Mouse (Mus musculus) stomach, embryonic 14.5 days (tissue): Measurements from ENCODE around the gene Crocc. TPM values are rescaled to one million over a fixed set of nuclear protein-coding genes. Genes with fewer than 3 reads are reported as not detected.

ENCODE experiments used
- ATAC-seq: fragments of 200-750 bp; cut with Nextera tagmentation; 2 replicates; pipeline ENCODE4 v1.8.0; 2017; ENCODE audit warnings: low read depth, moderate TSS enrichment; ENCODE audit not compliant: insufficient number of reproducible peaks, insufficient read depth, low FRiP score
- H3K27ac ChIP-seq: fragments of 300-500 bp; sonication (generic); 2 replicates; pipeline ENCODE4 v1.5.1; 2014; ENCODE audit warnings: mild to moderate bottlenecking, low read length, moderate library complexity, mixed read lengths
- H3K27me3 ChIP-seq: fragments of 300-500 bp; sonication (generic); 2 replicates; pipeline ENCODE4 v1.6.1; 2014; ENCODE audit warnings: low read length, control low read depth, mixed read lengths; ENCODE audit not compliant: control insufficient read depth, insufficient read depth
- H3K36me3 ChIP-seq: fragments of 300-500 bp; sonication (generic); 2 replicates; pipeline ENCODE4 v1.6.1; 2014; ENCODE audit warnings: mild to moderate bottlenecking, control low read depth, low read length, moderate library complexity, mixed read lengths; ENCODE audit not compliant: control insufficient read depth, insufficient read depth
- H3K4me1 ChIP-seq: fragments of 300-500 bp; sonication (generic); 2 replicates; pipeline ENCODE4 v1.6.1; 2014; ENCODE audit warnings: low read length, control low read depth, mixed read lengths; ENCODE audit not compliant: control insufficient read depth, insufficient read depth
- H3K4me2 ChIP-seq: fragments of 300-500 bp; sonication (generic); replicated peaks from 2 replicates; pipeline ENCODE4 v1.6.1; 2014; ENCODE audit warnings: low read depth, low read length, control low read depth
- H3K4me3 ChIP-seq: fragments of 300-500 bp; sonication (generic); 2 replicates; pipeline ENCODE4 v1.5.1; 2014; ENCODE audit warnings: low read depth, low read length, control low read depth
- H3K9ac ChIP-seq: fragments of 300-500 bp; sonication (generic); replicated peaks from 2 replicates; pipeline ENCODE4 v1.6.1; 2014; ENCODE audit warnings: low read depth, mild to moderate bottlenecking, control low read depth, low read length, moderate library complexity, mixed read lengths
- H3K9me3 ChIP-seq: fragments of 300-500 bp; sonication (generic); 2 replicates; pipeline ENCODE4 v1.6.1; 2016; ENCODE audit warnings: low read depth, low read length, control low read depth; ENCODE audit not compliant: control insufficient read depth
- WGBS: fragments of 180-500 bp; shearing (Covaris S2); extraction: QIAGEN DNeasy Blood & Tissue Kit; methylation state at CpG from one replicate; pipeline ENCODE4 v1.1.7; 2014; 5-methylcytosine and 5-hydroxymethylcytosine counted together
- polyA plus RNA-seq: library from polyadenylated mRNA; unstranded; fragments of >200 nt; fragmentation: Nextera tagmentation; extraction: Ambion mirVana; gene quantifications from 2 replicates; pipeline ENCODE4 v1.2.1, GENCODE M21; 2014

The Crocc gene
- polyA plus RNA-seq, 1 experiment from 2014 or later = 5.9 TPM

DNA sequence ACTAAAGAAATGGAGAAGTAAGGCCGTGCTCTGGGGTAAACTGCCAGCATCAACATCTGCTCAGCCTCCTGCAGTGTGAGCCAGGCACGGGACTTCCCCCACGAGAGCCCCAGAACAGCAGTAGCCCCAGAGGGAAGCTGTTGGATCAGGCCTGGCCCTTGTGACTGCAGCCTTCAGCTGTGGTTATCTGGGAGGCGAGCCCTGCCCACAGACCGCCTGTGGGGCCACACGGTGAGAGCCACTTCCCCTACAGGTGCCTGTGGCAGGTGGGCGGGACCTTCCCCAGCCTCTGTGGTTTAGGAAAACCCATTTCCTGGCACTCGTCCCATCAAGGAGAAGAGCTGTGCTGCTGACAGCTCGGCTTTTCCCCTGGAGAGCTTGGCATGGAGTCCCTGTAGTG, 76.9 kb downstream of the Crocc start:
- Histone ChIP-seq H3K4me1 (peaks cover 12% of the 10 kb centered on the region; the same call in 1 of the 2 replicates), H3K4me2 (no peak overlapping the region), H3K9ac (no peak overlapping the region), H3K27ac (peak overlapping the region; percentile 66; the same call in 1 of the 2 replicates), H3K4me3 (no peak overlapping the region), H3K36me3 (peaks cover 13% of the 10 kb centered on the region), H3K27me3 (no peaks in the 10 kb centered on the region), H3K9me3 (no peaks in the 10 kb centered on the region)
- 10% methylated on average over 9 of the region's 9 CpGs for WGBS
- peak; percentile 57; the same call in 1 of the 2 replicates for ATAC-seq

DNA sequence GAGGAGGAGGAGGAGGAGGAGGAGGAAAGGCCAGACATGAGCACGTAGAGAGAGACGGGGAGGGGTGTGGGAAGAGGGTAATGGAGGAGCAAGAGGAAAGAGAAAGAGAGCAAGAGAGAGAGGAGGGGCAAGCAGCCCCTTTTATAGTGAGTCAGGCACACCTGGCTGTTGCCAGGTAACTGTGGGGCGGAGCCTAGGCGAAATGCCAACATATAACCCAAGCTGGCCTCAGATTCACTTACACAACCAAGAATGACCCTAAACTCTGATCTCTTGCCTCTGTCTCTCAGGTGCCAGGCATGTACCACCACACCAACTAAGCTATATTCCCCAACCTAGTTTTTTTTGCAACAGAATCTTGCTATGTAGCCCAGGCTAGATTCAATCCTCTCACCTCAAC, 77.5 kb downstream of the Crocc start:
- Histone ChIP-seq H3K27ac (peak overlapping the region; percentile 66; the same call in 1 of the 2 replicates), H3K4me1 (peaks cover 6% of the 10 kb centered on the region; the same call in 1 of the 2 replicates), H3K9me3 (no peaks in the 10 kb centered on the region), H3K9ac (no peak overlapping the region), H3K27me3 (no peaks in the 10 kb centered on the region), H3K4me2 (no peak overlapping the region), H3K36me3 (peaks cover 13% of the 10 kb centered on the region), H3K4me3 (no peak overlapping the region)
- ATAC-seq = no peak
- WGBS = 46% methylated on average over 4 of the region's 4 CpGs

DNA sequence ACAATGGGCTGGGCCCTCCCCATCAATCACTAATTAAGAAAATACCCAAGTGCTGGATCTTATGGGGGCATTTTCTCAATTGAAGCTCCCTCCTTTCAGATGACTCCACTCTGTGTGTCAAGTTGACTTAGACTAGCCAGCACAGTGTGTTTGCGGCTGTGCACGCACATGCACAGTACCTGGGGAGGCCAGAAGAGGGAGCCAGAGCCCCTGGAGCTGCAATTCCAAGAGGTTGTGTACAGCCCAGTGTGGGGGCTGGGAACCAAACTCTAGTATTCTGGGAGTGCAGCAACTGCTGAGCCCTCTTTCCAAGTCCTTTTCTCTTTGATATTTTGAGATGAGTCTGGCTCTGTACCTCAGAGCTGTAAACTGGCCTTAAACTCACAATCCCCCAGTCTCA, 78.7 kb downstream of the Crocc start:
- Histone ChIP-seq H3K4me1 (peaks cover 6% of the 10 kb centered on the region; the same call in 1 of the 2 replicates), H3K4me2 (no peak overlapping the region), H3K27ac (no peak overlapping the region), H3K9ac (no peak overlapping the region), H3K36me3 (peaks cover 13% of the 10 kb centered on the region), H3K27me3 (no peaks in the 10 kb centered on the region), H3K9me3 (no peaks in the 10 kb centered on the region), H3K4me3 (no peak overlapping the region)
- WGBS = 90% methylated on average over 2 of the region's 2 CpGs
- ATAC-seq = no peak

DNA sequence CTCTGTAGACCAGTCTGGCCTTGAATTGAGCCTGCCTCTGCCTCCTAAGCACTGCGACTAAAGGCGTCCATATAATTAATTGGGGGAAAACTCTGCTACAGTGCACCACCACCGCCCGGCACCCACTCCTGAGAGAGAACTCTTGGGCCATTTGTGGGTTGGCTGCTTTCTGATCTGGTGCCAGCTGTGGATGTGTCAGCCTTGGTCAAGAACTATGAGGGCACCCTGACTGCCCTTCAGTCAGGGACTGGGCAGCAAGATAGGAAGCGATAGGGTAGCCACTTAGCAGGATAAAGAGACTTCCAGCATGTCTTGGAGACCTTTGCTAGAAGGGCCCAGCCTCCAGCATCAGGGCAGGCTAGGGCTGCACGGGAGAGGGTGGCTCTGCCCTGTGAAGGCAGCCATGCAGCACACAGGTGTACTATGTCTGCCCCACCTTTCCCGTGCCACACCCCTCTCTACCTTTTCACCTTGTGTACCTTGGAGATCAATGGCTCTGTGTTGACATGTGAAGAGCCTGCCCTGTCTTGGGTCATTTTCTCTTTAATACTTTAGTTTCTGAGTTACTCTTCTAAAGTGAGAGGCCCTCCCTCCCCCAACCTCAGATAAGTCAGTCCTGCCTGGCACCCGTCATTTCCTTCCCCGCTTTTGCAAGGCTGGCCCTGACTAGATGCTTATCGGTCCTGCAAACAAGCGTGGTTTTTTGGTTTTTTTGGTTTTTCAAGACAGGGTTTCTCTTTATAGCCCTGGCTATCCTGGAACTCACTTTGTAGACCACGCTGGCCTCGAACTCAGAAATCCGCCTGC, 82.3 kb downstream of the Crocc start:
- Histone ChIP-seq H3K27ac (peak overlapping the region; percentile 10; the same call in 1 of the 2 replicates), H3K36me3 (peaks cover 36% of the 10 kb centered on the region)
- WGBS = 81% methylated on average over 14 of the region's 14 CpGs

DNA sequence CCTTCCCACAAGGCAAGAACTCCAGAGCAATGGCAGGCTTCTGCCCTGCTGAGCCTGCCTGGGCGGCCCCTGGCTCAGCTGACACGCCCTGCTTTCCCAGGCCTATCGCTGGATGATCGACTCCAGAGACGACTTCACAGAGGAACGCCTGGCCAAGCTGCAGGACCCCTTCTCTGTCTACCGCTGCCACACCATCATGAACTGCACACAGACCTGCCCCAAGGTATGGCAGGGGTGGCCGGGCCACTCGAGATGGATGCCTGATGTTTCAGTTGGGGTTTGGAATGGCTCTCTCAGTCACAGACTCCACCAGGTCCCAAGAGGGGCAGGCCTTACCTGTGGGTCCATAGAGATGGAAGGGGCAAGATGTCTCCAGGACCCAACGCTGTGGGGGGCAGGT, 83.1 kb downstream of the Crocc start:
- Histone ChIP-seq H3K9me3 (no peaks in the 10 kb centered on the region), H3K27me3 (no peaks in the 10 kb centered on the region), H3K36me3 (peaks cover 44% of the 10 kb centered on the region), H3K4me2 (no peak overlapping the region), H3K27ac (peak overlapping the region; percentile 10; the same call in 1 of the 2 replicates), H3K9ac (no peak overlapping the region), H3K4me1 (peaks cover 6% of the 10 kb centered on the region; the same call in 1 of the 2 replicates), H3K4me3 (no peak overlapping the region)
- no peak for ATAC-seq
- 74% methylated on average over 10 of the region's 10 CpGs for WGBS

More for the DNA sequence above, 82.3 kb downstream of the Crocc start:
- no peaks in the 10 kb centered on the region for H3K9me3 ChIP-seq
- no peaks in the 10 kb centered on the region for H3K27me3 ChIP-seq
- H3K4me2 ChIP-seq = no peak overlapping the region
- H3K4me3 ChIP-seq = no peak overlapping the region
- ATAC-seq = peak; percentile 71
- H3K4me1 ChIP-seq = peaks cover 6% of the 10 kb centered on the region; the same call in 1 of the 2 replicates
- H3K9ac ChIP-seq = no peak overlapping the region

DNA sequence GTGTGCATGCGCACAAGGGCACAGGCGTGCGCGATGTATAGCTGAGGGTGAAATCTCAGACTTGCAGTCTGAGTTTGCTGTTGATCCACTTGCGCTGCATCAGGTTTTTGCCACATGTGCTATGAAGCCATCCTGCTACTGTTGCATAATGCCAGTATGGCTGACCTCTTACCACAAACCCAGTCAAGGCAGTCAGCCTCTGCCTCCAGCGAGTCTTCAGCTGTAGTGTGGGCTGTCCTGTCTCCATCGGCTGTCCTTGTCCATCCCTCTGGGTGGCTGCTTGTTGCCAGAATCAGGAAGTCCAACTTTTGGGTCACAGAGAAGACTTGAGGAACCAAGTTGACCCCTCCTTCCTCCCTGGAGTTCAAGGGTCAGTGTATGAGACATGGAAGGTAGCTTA, 85.0 kb downstream of the Crocc start:
- Histone ChIP-seq H3K36me3 (peaks cover 61% of the 10 kb centered on the region), H3K4me1 (peaks cover 6% of the 10 kb centered on the region; the same call in 1 of the 2 replicates), H3K27me3 (no peaks in the 10 kb centered on the region), H3K4me3 (no peak overlapping the region), H3K27ac (no peak overlapping the region), H3K9ac (no peak overlapping the region), H3K4me2 (no peak overlapping the region), H3K9me3 (no peaks in the 10 kb centered on the region)
- 93% methylated on average over 7 of the region's 7 CpGs for WGBS
- no peak for ATAC-seq

DNA sequence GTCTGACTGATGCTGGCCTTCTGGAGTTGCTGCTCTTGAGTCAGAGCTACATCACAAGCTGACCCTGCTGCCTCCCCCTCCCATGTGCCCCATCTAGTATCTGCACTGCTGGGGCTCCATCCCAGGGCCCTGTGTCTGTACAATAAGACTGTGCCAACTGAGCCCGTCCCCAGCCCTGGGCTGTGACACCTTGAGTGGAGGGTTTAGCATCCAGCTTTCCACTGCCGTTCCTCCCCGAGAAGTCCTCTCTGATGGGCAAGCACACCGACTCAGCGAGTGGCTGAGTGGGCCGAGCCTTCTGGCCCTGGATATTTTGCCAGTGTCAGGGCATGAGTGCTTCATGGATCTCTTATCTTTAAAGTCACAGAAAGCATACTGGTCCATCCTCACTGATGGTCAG, 85.9 kb downstream of the Crocc start:
- H3K27ac ChIP-seq = no peak overlapping the region
- H3K27me3 ChIP-seq = no peaks in the 10 kb centered on the region

DNA sequence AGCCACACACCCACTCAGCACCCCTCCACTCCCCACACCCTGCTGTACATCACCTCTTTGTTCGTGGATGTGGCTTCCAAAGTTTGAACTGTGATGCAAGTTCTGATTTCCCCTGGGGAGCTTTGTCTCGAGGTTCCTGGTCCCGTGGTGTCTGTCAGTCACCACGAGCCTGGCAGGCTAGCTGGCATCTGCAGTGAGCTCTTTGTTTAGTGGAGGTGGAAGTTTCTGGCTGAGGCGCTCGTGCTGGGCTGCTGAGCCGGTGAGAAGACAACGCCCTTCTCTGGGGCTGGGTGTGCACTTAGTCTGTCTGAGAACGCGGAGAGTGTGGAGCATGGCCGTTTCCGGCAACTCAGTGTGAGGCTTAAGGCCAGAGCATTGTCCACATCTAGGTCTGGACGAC, 88.7 kb downstream of the Crocc start:
- Histone ChIP-seq H3K9me3 (no peaks in the 10 kb centered on the region), H3K4me3 (no peak overlapping the region), H3K27ac (no peak overlapping the region), H3K36me3 (peaks cover 57% of the 10 kb centered on the region), H3K4me2 (no peak overlapping the region), H3K27me3 (no peaks in the 10 kb centered on the region), H3K4me1 (no peaks in the 10 kb centered on the region), H3K9ac (no peak overlapping the region)
- 86% methylated on average over 13 of the region's 13 CpGs for WGBS
- no peak for ATAC-seq

More for the DNA sequence above, 85.9 kb downstream of the Crocc start:
- Histone ChIP-seq H3K4me2 (no peak overlapping the region), H3K9me3 (no peaks in the 10 kb centered on the region), H3K36me3 (peaks cover 61% of the 10 kb centered on the region), H3K4me1 (peaks cover 6% of the 10 kb centered on the region; the same call in 1 of the 2 replicates), H3K4me3 (no peak overlapping the region), H3K9ac (no peak overlapping the region)
- WGBS = 96% methylated on average over 6 of the region's 6 CpGs
- no peak for ATAC-seq
